Mouse (Mus musculus): ENCODE measurements around the gene Btbd6. TPM values are rescaled to one million over a fixed set of nuclear protein-coding genes. Genes with fewer than 3 reads are reported as not detected.

Gene Btbd6
- polyA plus RNA-seq, 1 experiment from 2014 or later, result 25.3 TPM

DNA sequence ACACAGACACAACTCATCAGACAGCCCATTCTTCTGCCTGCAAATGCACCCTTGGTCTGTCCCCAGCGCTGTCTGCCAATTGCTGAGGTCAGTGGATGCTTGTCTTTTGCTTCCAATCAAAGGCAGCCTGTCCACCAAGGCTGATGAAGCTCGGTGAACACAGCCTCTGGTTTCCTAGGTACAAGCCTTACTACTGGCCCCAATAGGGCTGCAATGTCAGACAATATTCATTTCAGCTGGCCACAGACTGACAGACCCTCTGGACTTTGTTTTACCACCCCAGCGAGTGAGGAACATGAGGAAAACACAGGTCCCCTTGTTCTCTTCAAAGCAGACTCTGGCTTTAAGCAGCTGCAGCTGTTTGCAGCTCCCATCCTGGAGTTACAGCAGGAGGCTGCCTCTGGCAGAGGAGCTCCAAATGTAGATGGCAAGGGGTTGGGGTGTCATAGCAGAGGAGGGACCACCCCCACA lies 36.8 kb downstream of the Btbd6 start:
- 72% methylated on average over 3 of the region's 3 CpGs for WGBS
- no peak for ATAC-seq (replicated peaks; ENCODE audit: low FRiP score)
- Histone ChIP-seq H3K36me3 (no peaks in the 10 kb centered on the region), H3K4me1 (peaks cover 37% of the 10 kb centered on the region), H3K9ac (peak overlapping the region; percentile 62), H3K9me3 (replicated peaks) (no peaks in the 10 kb centered on the region), H3K27ac (peak overlapping the region; percentile 89), H3K4me3 (replicated peaks) (no peak overlapping the region), H3K4me2 (peak overlapping the region; percentile 62), H3K27me3 (no peaks in the 10 kb centered on the region)

DNA sequence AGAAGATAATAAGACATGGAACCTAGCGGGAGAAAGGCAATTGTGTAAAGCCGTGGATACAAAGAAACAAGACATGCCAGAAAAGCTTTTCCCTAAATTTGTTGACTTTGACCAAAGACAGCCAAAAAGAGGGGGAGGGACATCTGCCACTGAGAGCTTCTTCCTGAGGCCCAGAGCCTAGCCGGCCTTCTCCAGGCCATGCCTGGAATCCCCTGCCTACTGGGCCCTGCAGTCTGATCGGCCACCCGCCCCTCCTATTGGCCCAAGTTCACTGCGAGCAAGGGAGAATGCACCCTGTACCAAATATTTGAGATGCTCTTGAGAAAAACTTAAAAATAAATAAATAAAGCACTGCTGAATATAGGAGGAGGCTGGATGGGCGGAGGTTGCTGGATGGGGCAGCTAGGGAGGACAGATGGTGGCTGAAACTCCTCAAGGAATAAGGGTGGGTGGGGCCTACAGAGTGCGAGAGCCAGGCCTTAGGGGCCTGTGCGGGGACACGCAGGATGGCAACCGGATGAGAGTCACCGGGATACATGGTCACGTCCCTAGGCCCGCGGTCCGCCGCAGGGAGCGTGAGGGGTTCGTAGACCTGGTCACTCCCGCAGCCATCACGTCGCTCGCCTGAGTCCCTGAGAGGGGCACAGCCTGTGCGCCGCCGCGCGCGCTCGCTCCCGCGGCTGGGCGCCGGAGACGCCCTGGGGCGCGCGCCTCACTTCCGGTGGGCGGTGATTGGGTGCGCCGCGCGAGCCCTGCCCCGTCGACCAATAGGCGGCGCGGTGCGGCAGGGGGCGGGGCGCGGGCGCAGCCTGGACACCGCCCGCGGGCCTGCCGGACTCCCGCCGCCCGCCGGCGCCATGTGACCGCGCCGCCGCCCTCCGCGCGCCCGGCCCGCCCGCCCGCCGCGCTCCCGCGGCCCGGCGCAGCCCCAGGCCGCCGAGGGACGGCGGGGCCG lies 37.6 kb downstream of the Btbd6 start, which contains the start of gene Pacs2:
Pacs2 (plus strand) TSS at position 905 of the 955 bp plus-strand sequence.
- Histone ChIP-seq H3K4me3 (replicated peaks) (peak within 1 kb of the TSS; percentile 73), H3K27ac (peak within 1 kb of the TSS; percentile 89), H3K9ac (peak within 1 kb of the TSS; percentile 79), H3K9me3 (replicated peaks) (no peaks in the 10 kb centered on the region), H3K27me3 (no peaks in the 10 kb centered on the region), H3K4me1 (peaks cover 37% of the 10 kb centered on the region), H3K36me3 (no peaks in the 10 kb centered on the region), H3K4me2 (peak within 1 kb of the TSS; percentile 89)
- 3% methylated on average over 68 of the region's 85 CpGs for WGBS
- peak; percentile 98 for ATAC-seq (replicated peaks; ENCODE audit: low FRiP score)

DNA sequence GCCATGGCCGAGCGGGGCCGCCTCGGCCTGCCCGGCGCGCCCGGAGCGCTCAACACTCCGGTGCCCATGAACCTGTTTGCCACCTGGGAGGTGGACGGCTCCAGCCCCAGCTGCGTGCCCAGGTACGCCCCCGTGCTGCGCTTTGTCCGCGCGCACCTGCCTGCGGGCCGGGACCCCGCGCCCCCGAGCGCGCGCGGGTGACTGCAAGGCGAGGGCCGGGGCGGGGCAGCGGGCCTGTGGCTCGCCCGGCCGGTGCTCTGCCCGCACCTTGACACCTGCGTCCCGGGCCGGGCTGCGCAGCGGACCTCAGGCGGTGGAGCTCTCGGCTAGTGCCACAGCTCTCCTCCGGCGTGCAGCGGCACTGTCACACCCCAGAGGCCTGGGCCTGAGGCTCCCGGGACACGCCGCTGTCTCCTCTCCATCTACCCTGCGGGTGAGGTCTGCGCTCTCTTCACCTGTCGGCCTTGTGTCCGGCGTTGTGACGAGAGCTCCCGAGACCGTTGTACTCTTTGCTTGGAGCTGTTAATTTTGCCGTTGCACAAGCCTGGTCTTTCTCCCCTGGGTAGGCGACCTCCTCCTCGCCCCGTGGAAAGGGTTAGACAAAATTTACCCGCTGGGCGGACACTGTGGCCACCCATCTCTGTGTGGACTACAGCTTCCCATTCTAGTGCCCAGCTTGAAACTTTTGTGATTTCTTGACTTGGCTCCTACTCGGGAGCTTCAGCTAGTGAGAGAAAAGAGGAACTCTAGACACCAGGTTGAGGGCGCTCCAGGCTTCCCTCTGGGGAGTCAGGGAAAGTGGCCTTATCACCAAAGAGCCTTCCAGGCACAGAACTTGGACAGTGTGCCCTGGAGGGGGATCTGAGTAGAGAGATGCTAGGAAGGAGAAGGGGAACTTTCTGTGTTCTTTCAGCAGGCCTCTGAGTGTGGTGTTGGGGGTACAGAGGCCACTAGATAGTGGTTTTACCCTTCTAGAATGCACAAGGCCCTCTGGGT lies 38.6 kb downstream of the Btbd6 start:
- Histone ChIP-seq H3K36me3 (no peaks in the 10 kb centered on the region), H3K4me2 (peak overlapping the region; percentile 89), H3K9ac (peak overlapping the region; percentile 79), H3K27me3 (no peaks in the 10 kb centered on the region), H3K4me1 (peaks cover 37% of the 10 kb centered on the region), H3K4me3 (replicated peaks) (peak overlapping the region; percentile 73), H3K9me3 (replicated peaks) (no peaks in the 10 kb centered on the region), H3K27ac (peak overlapping the region; percentile 55)
- WGBS, result under 1% methylated on average over 62 of the region's 64 CpGs
- ATAC-seq (replicated peaks; ENCODE audit: low FRiP score), result no peak; the same call in none of the 2 replicates

DNA sequence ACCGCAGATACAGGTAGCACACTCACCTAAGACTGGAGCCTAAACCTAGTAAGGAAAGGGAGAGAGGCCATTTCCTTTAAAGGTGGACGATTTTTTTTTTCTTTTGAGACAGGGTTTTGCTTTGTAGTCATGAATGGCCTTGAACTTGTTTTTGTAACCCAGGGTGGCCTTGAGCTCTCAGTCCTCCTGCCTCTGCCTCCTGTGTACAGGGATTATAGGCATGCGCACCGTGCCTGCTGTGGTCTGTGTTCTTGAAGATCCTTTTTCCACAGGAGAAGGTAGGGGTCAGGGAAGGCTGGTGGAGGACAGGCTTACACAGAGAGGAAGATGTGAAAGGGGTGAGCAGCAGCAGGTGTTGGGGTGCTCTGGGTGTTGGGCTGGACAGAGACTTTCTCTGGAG lies 39.7 kb downstream of the Btbd6 start:
- Histone ChIP-seq H3K4me3 (replicated peaks) (0 out of 2 replicates have a peak overlapping the region, but pooled peaks have one; percentile 73), H3K36me3 (peaks cover 7% of the 10 kb centered on the region), H3K27ac (no peak overlapping the region), H3K4me1 (peaks cover 37% of the 10 kb centered on the region), H3K4me2 (peak overlapping the region; percentile 89), H3K9ac (peak overlapping the region; percentile 79; the same call in 1 of the 2 replicates), H3K27me3 (no peaks in the 10 kb centered on the region), H3K9me3 (replicated peaks) (no peaks in the 10 kb centered on the region)
- ATAC-seq (replicated peaks; ENCODE audit: low FRiP score), result no peak
- WGBS, result 69% methylated on average over 4 of the region's 4 CpGs

DNA sequence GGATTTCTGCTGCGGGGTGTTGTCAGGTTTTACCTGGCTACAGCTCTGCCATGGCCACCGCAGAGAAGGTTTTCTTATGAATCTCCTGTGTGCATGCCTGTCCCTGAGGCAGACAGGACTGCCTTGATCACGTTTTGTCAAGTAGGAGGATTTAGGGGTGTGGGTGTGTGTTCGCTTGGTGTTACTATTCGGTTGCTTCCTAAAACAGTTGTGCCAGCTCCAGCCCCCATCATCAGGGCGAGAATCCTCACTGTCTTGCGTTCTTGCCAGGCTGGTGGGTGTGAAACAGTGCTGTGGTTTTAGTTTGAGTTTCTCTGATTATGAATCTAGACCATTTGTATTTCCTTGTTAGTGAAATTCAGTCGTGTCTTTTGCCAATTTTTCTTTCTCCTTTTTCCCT lies 40.7 kb downstream of the Btbd6 start:
- no peak for ATAC-seq (replicated peaks; ENCODE audit: low FRiP score)
- 76% methylated on average over 8 of the region's 8 CpGs for WGBS
- Histone ChIP-seq H3K27me3 (no peaks in the 10 kb centered on the region), H3K27ac (no peak overlapping the region), H3K4me1 (peaks cover 37% of the 10 kb centered on the region), H3K4me2 (no peak overlapping the region), H3K9me3 (replicated peaks) (no peaks in the 10 kb centered on the region), H3K36me3 (peaks cover 10% of the 10 kb centered on the region), H3K4me3 (replicated peaks) (no peak overlapping the region), H3K9ac (no peak overlapping the region)

DNA sequence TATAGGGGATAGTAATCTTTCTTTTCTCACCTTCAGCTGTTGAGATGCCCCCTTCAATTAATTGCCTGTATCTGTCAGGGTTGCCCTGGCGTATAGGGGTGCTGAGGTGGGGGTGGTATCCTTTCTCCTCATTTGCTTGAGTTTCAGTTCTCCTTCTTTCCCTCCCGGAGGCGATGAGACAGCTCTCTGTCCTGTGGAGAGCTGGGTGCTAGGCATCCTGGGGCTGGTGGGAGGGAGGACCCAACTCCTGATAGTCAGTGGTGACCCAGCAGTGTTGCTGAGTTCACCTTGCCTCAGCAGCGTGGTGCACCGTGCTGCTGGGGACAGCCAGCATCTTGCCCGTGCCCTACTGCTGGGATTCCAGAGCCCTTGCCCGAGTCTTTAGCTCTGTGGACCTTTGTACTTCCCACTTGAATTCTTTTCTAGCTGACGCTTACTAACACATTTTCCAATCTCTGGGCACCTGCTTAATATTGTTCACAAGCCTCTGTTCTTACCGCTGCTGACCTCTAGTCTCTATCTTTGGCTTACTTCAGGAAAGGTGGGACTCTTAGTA lies 41.2 kb downstream of the Btbd6 start:
- H3K27ac ChIP-seq, result no peak overlapping the region
- H3K9me3 ChIP-seq (replicated peaks), result no peaks in the 10 kb centered on the region
- no peak overlapping the region for H3K4me3 ChIP-seq (replicated peaks)
- H3K36me3 ChIP-seq, result peaks cover 10% of the 10 kb centered on the region
- ATAC-seq (replicated peaks; ENCODE audit: low FRiP score), result no peak
- no peak overlapping the region for H3K4me2 ChIP-seq
- no peak overlapping the region for H3K9ac ChIP-seq
- 82% methylated on average over 9 of the region's 9 CpGs for WGBS
- H3K4me1 ChIP-seq, result peaks cover 37% of the 10 kb centered on the region
- no peaks in the 10 kb centered on the region for H3K27me3 ChIP-seq

DNA sequence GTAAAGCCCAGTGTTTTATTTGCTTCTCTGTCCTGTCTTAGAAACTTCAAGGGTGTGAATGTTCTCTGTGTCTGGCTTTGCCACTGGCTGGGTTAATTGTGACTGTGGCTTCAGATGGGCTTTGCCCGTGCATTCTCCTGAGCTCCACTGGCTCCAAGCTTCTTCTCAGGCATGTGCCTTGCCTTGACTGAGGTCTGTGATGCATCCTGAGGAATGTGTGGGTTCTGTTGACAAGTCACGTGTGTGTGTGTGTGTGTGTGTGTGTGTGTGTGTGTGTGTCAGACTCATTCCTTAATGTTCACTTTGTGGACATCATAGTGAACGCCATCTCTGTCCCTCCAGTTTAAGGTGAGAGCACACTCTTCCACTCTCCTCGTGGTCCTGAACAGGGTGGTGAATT lies 42.5 kb downstream of the Btbd6 start:
- H3K9ac ChIP-seq, result no peak overlapping the region
- H3K36me3 ChIP-seq, result peaks cover 10% of the 10 kb centered on the region
- H3K27ac ChIP-seq, result no peak overlapping the region
- H3K27me3 ChIP-seq, result no peaks in the 10 kb centered on the region
- no peak for ATAC-seq (replicated peaks; ENCODE audit: low FRiP score)
- 90% methylated on average over 4 of the region's 4 CpGs for WGBS
- H3K4me3 ChIP-seq (replicated peaks), result no peak overlapping the region
- no peaks in the 10 kb centered on the region for H3K9me3 ChIP-seq (replicated peaks)
- H3K4me2 ChIP-seq, result no peak overlapping the region
- H3K4me1 ChIP-seq, result peaks cover 28% of the 10 kb centered on the region

DNA sequence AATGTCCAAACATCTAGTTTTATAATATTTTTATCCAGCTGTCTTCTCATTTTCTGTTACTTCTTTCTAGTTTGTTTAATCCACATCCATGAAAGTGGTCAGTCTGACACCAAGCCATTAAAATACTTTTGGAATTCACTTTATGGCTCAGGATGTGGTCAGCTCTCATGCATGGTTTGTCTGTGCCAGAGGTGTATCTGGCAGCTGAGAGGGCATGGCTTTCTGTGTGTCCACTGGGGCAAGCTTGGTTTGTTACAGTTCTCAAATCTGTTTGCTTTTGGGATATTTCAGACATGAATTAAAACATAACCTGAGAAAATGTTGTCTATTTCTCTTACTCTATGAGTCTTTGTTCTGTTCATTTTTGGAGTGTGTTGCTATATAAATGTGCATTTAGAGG lies 45.2 kb downstream of the Btbd6 start:
- peaks cover 25% of the 10 kb centered on the region for H3K36me3 ChIP-seq
- H3K4me1 ChIP-seq, result peaks cover 9% of the 10 kb centered on the region; the same call in 1 of the 2 replicates
- no peak overlapping the region for H3K9ac ChIP-seq
- H3K27ac ChIP-seq, result no peak overlapping the region
- ATAC-seq (replicated peaks; ENCODE audit: low FRiP score), result no peak
- no peak overlapping the region for H3K4me2 ChIP-seq
- H3K4me3 ChIP-seq (replicated peaks), result no peak overlapping the region
- no peaks in the 10 kb centered on the region for H3K27me3 ChIP-seq
- H3K9me3 ChIP-seq (replicated peaks), result no peaks in the 10 kb centered on the region

DNA sequence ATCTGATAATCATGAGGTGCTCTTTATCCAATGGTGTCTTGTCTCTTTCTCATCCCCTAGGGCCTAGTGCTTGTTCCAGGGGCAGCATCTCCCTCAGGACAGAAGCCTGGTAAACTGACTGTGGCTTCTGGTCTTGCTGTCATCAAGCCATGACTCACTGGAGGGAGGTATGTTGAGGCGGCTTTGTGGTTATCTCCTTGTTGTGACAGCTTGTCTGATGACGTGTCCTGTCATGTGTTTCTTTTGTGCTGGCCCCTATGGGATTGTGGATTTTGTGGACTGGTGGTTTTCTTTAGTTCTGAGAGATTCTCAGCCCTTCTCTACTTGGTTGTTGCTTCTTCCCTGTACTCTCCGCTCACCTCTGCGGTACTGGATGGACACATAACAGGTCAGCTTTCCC lies 46.8 kb downstream of the Btbd6 start:
- Histone ChIP-seq H3K36me3 (peaks cover 25% of the 10 kb centered on the region), H3K27me3 (no peaks in the 10 kb centered on the region), H3K4me2 (no peak overlapping the region), H3K9ac (no peak overlapping the region), H3K9me3 (replicated peaks) (no peaks in the 10 kb centered on the region), H3K4me3 (replicated peaks) (no peak overlapping the region), H3K4me1 (peaks cover 4% of the 10 kb centered on the region), H3K27ac (no peak overlapping the region)
- ATAC-seq (replicated peaks; ENCODE audit: low FRiP score), result no peak
- WGBS, result 90% methylated on average over 4 of the region's 4 CpGs

DNA sequence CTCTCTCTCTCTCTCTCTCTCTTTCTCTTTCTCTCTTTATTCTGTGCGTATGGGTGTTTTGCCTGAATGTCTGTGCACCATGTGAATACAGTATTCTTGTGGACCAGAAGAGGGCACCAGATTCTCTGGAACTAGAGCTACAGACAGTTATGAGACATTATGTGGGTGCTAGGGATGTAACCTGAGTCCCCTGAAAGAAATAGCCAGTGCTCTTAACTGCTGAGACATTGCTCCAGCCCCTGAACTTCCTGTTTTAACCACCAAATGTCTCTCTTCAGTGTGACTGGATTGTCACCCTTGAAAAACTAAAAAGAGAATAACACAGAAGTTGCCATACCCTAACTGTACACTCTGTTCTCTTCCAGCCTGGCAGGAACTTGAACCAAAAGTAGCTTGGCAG lies 50.3 kb downstream of the Btbd6 start:
- ATAC-seq (replicated peaks; ENCODE audit: low FRiP score), result no peak
- Histone ChIP-seq H3K4me1 (peaks cover 32% of the 10 kb centered on the region), H3K9me3 (replicated peaks) (no peaks in the 10 kb centered on the region), H3K36me3 (peaks cover 15% of the 10 kb centered on the region), H3K9ac (no peak overlapping the region), H3K4me3 (replicated peaks) (no peak overlapping the region), H3K27ac (no peak overlapping the region), H3K4me2 (no peak overlapping the region), H3K27me3 (no peaks in the 10 kb centered on the region)
- WGBS, result 96% methylated on average over 1 of the region's 1 CpGs

DNA sequence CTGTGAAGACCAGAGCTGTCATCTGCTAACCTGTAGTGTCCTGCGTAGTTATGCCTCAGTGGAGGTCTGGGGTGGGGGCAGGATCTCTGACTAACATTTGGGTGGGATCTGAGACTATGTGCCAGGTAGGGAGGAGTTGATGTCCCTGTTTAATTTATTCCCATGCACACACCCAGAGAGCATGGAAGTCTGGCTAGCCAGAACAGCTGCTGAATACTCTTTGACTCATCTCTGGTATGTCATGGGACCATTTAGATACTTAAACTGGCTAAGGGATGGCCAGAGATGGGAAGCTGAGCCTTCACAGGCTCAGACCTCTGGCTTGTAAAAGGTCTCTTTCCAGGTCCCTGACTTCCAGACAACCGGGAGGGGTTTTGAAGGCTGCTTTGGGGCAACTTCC lies 51.2 kb downstream of the Btbd6 start:
- Histone ChIP-seq H3K36me3 (peaks cover 15% of the 10 kb centered on the region), H3K9me3 (replicated peaks) (no peaks in the 10 kb centered on the region), H3K27me3 (no peaks in the 10 kb centered on the region), H3K9ac (no peak overlapping the region), H3K4me1 (peaks cover 42% of the 10 kb centered on the region), H3K4me3 (replicated peaks) (no peak overlapping the region), H3K27ac (no peak overlapping the region), H3K4me2 (no peak overlapping the region)
- ATAC-seq (replicated peaks; ENCODE audit: low FRiP score), result no peak
- WGBS, result 82% methylated on average over 2 of the region's 2 CpGs

All from kidney, embryonic 15.5 days (tissue).